Mouse (Mus musculus): ENCODE results near the gene Sirt5. TPM values are rescaled to one million over a fixed set of nuclear protein-coding genes. Genes with fewer than 3 reads are reported as not detected.

The Sirt5 gene
- polyA plus RNA-seq, 1 experiment from 2014 or later, result 41.7 TPM

DNA sequence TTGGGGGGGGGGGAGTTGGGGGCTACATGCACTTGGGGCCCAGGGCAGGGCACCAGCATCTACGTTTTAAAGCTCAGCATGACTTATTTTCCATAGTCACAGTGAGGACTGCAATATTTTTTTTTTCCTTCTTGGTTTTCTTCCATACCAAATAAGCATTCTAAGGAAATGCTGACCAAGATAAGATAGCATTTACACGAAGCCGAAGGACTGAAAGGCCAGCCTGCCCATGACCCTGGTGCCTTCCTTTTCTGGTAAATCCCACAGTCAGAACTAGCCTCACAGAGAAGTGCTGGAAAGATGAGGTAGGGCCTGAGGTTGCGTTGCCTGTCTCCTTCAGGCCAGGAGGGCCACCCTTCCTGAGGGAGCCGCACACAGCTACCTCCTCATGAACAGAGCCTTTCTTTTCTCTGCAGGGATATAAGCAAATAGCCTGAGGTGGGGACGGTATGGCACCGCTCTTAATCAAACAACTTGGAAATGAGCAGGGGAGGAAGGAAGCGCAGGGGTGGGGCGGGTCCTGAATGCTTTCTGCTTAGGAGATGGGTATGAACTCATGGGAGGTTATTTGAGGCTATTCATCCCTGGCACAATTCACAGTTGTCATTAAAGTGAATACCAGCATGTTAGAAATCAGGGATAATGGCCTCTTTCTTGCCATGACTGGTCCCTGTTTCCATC is 14.7 kb upstream of the Sirt5 start:
- 80% methylated on average over 9 of the region's 9 CpGs for WGBS
- Histone ChIP-seq H3K4me1 (replicated peaks) (no peaks in the 10 kb centered on the region), H3K36me3 (no peaks in the 10 kb centered on the region), H3K27me3 (no peaks in the 10 kb centered on the region), H3K27ac (no peak overlapping the region), H3K4me2 (replicated peaks) (no peak overlapping the region), H3K9ac (replicated peaks) (no peak overlapping the region), H3K9me3 (no peaks in the 10 kb centered on the region), H3K4me3 (replicated peaks) (no peak overlapping the region)
- no peak for ATAC-seq

DNA sequence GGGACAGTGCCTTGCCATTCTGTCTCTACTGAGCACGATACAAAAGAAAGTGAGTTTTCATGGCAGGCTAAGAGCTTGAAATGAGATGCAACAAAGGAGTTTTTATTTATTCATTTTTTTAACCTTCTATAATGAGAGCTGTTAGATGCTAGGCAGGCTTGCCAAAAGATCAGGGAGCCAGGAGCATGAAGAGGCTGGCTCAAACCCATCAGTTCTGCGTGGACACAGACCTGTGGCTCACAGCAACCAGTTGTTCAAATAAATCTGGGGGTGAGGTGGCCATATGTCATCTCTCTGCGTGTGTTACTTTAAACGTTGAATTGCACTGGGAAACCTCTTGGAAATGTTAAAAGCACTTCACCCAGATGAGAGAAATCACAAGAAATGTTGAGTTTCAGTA is 11.9 kb upstream of the Sirt5 start:
- Histone ChIP-seq H3K27me3 (no peaks in the 10 kb centered on the region), H3K9me3 (no peaks in the 10 kb centered on the region), H3K4me2 (replicated peaks) (no peak overlapping the region), H3K36me3 (no peaks in the 10 kb centered on the region), H3K27ac (no peak overlapping the region), H3K4me1 (replicated peaks) (no peaks in the 10 kb centered on the region), H3K9ac (replicated peaks) (no peak overlapping the region), H3K4me3 (replicated peaks) (no peak overlapping the region)
- no peak for ATAC-seq
- 77% methylated on average over 4 of the region's 4 CpGs for WGBS

DNA sequence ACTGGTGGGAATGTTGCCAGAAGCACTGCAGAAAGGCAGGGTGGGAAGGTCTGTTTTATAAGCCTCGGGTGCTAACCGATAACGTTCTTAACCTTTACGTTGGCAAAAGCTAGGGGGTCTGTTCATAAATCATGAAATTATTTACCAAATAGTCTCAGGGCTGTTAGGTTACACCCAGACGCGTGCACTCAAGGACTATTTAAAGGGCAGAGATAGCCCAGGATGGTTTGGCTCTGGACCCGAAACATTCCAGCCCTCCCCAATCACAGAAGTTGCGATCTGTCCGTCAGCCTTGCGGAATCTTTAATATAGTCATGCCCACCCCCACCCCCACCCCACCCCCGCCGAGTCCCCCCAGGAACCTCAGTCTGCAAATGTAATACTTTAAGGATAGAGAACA is 10.9 kb upstream of the Sirt5 start:
- H3K36me3 ChIP-seq, result no peaks in the 10 kb centered on the region
- no peak overlapping the region for H3K9ac ChIP-seq (replicated peaks)

DNA sequence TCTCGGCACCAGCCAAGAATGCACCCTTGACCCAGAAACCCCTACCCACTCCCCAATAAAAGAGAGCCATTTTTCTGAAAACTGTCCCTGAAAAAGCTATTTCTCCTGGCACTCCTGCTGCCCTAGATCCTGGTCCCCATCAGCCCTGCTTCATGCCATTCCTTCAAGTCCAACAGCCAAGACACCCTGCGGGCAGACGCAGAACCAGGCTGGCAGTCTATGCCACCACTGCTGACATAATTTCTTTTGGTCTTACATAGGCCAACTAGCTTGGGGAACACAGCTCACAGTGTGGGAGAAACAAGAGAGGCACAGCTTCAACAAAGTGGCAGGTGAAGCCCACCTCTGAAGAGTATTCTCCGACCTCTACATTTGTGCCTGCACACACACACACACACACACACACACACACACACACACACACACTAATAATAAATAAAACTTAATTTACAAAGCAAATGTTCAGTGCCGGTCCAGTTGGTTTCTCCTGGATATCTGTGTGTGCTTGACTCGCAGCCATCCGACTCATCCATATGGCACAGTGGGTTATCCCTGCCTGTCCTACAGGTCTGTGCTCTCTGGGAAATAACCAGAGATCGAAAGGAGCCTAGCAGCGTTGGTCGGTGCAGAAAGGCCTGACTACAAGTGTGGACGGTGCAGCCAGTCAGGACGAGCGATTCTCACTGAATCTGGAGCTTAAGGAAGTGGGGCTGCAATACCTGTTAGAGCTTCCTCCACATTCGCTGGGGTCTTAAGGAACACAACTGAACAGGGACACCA is 8.8 kb upstream of the Sirt5 start:
- no peaks in the 10 kb centered on the region for H3K9me3 ChIP-seq
- H3K27me3 ChIP-seq, result no peaks in the 10 kb centered on the region
- no peak overlapping the region for H3K4me2 ChIP-seq (replicated peaks)
- no peak overlapping the region for H3K9ac ChIP-seq (replicated peaks)
- no peak for ATAC-seq
- peaks cover 5% of the 10 kb centered on the region; the same call in 1 of the 2 replicates for H3K4me1 ChIP-seq (replicated peaks)
- H3K27ac ChIP-seq, result no peak overlapping the region
- no peaks in the 10 kb centered on the region for H3K36me3 ChIP-seq
- WGBS, result 89% methylated on average over 14 of the region's 14 CpGs
- H3K4me3 ChIP-seq (replicated peaks), result no peak overlapping the region

More for the DNA sequence above, 10.9 kb upstream of the Sirt5 start:
- no peak overlapping the region for H3K27ac ChIP-seq
- H3K4me2 ChIP-seq (replicated peaks), result no peak overlapping the region
- H3K4me1 ChIP-seq (replicated peaks), result peaks cover 5% of the 10 kb centered on the region; the same call in 1 of the 2 replicates
- H3K27me3 ChIP-seq, result no peaks in the 10 kb centered on the region
- ATAC-seq, result no peak
- 89% methylated on average over 12 of the region's 12 CpGs for WGBS
- no peak overlapping the region for H3K4me3 ChIP-seq (replicated peaks)
- no peaks in the 10 kb centered on the region for H3K9me3 ChIP-seq

DNA sequence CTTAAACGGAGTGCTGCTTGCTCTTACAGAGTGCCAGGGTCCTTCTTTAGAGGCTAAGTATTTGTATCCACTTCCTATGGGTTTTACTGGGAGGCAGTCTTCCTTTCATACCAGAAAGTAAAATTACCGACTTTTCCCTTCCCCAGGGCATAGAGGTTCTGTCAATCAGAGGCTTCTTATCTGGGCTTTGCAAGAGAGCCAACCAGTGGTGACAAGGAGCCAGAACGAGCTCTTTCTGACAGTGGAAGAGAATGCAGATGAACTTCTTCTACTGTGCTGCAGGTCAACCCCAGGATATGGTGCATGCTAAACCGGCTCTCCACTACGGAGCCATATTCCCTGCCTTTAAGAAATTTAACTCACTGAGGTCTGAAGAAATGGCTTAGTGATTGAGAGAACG is 4.8 kb upstream of the Sirt5 start:
- Histone ChIP-seq H3K4me1 (replicated peaks) (peaks cover 5% of the 10 kb centered on the region; the same call in 1 of the 2 replicates), H3K36me3 (no peaks in the 10 kb centered on the region), H3K4me3 (replicated peaks) (no peak overlapping the region), H3K27me3 (no peaks in the 10 kb centered on the region), H3K9ac (replicated peaks) (no peak overlapping the region), H3K27ac (no peak overlapping the region), H3K9me3 (no peaks in the 10 kb centered on the region), H3K4me2 (replicated peaks) (no peak overlapping the region)
- no peak for ATAC-seq
- WGBS, result 62% methylated on average over 6 of the region's 6 CpGs

DNA sequence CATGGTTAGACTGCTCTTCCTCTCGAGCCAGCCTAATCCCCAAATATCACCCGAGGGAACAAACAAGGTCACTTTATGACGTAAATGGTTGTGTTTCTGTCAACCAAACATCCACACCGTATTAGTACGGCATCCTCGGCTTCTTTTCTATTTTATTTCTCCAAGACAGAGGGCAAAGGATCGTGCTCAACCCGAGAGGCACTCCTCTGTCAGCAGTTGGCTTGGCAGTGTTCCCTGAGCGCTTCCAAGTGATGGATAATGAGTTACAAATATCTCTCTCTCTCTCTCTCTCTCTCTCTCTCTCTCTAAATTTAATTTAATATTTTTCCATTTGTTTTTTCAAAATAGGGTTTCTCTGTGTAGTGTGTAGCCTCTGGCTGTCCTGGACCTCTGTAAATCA is 2.9 kb upstream of the Sirt5 start:
- no peak for ATAC-seq
- Histone ChIP-seq H3K27me3 (no peaks in the 10 kb centered on the region), H3K4me1 (replicated peaks) (peaks cover 16% of the 10 kb centered on the region), H3K9me3 (no peaks in the 10 kb centered on the region), H3K4me3 (replicated peaks) (no peak overlapping the region), H3K27ac (no peak overlapping the region; the same call in 1 of the 2 replicates), H3K4me2 (replicated peaks) (no peak overlapping the region), H3K9ac (replicated peaks) (no peak overlapping the region), H3K36me3 (no peaks in the 10 kb centered on the region)
- WGBS, result 82% methylated on average over 9 of the region's 9 CpGs

DNA sequence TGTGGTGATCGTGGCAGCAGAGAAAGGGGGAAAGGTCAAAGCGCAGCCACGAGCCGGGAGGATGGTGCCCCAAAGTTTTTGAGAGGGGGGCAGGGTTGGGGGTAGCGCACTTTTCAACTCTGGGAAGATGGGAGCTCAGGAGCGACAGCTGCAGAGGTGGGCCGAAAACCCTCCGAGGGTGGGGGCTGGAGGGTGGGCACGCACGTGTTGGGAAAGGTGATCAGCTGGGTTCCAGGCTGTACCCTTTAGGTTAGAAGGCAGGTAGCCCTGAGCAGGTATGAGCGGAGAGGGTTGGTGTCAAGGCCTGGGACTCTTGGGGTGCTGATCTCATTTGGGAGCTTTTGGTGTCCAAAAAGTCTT is 509 bp downstream of the Sirt5 start:
- Histone ChIP-seq H3K4me3 (replicated peaks) (peak overlapping the region; percentile 58), H3K4me2 (replicated peaks) (peak overlapping the region; percentile 76), H3K27me3 (no peaks in the 10 kb centered on the region), H3K9me3 (no peaks in the 10 kb centered on the region), H3K36me3 (peaks cover 4% of the 10 kb centered on the region), H3K9ac (replicated peaks) (peak overlapping the region; percentile 79), H3K4me1 (replicated peaks) (peaks cover 11% of the 10 kb centered on the region), H3K27ac (peak overlapping the region; percentile 75)
- 0 out of 2 replicates have a peak, but pooled peaks have one; percentile 63 for ATAC-seq
- 7% methylated on average over 11 of the region's 11 CpGs for WGBS

DNA sequence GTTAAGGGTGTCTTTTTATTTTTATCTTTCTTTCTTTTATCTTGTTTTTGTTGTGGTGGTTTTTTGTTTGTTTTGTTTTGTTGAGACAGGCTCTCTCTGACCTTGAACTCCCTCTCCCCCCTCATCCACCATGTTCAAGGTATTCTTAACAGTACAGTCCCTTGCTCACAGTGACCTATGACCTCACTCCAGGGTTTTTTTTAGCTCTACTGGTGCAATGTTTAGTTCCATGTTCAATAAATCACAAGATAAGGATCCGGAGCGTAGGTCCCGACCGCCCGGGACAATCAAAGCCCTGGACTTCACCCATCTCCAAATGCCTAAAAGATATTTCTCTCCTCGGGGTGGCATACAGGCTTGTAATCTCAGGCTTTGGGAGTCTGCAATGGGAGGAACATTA is 4.8 kb downstream of the Sirt5 start:
- H3K9ac ChIP-seq (replicated peaks), result no peak overlapping the region
- peaks cover 11% of the 10 kb centered on the region for H3K4me1 ChIP-seq (replicated peaks)
- H3K36me3 ChIP-seq, result peaks cover 32% of the 10 kb centered on the region
- H3K27ac ChIP-seq, result no peak overlapping the region
- H3K4me2 ChIP-seq (replicated peaks), result no peak overlapping the region
- no peaks in the 10 kb centered on the region for H3K27me3 ChIP-seq
- no peak for ATAC-seq
- H3K9me3 ChIP-seq, result no peaks in the 10 kb centered on the region
- no peak overlapping the region for H3K4me3 ChIP-seq (replicated peaks)
- WGBS, result 97% methylated on average over 6 of the region's 6 CpGs

DNA sequence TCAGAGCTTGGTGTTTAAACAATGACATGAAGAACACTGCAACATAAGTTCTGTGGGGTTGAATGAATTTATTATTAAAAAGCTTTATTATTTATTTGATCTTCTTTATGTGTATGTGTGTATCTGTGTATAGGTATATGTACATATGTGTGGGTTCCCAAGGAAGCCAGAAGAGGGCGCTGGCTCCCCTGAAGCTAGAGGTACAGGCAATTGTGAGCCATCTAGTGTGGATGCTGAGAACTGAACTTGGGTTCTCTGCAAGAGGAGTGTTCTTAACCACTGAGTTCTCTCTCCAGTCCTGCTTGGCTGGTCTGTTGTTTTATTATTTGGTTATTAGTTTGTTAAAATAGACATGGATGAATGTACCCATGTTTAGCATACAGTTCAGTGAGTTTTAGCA is 7.6 kb downstream of the Sirt5 start:
- Histone ChIP-seq H3K36me3 (peaks cover 49% of the 10 kb centered on the region), H3K9ac (replicated peaks) (no peak overlapping the region), H3K27ac (no peak overlapping the region), H3K9me3 (no peaks in the 10 kb centered on the region), H3K4me2 (replicated peaks) (no peak overlapping the region), H3K4me3 (replicated peaks) (no peak overlapping the region), H3K4me1 (replicated peaks) (no peaks in the 10 kb centered on the region), H3K27me3 (no peaks in the 10 kb centered on the region)
- 93% methylated on average over 1 of the region's 1 CpGs for WGBS
- ATAC-seq, result no peak

DNA sequence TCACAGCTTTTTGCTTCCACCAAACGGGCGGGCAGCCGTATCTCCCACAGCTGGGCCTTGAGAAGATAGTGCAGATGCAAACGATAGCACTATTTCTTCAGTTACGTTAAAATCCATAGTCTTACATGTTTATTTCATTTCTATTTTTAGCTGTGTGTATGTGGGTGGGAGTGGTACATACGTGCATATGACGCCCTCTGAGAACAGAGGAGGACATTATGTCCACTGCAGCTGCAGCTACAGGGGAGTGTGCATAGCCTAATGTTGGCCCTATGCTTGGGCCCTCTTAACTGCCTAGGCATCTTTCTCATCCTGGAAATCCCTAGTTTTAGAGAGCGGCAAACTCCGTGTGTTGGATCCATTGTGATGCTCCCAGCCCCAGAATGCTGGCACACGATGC is 8.9 kb downstream of the Sirt5 start:
- peaks cover 55% of the 10 kb centered on the region for H3K36me3 ChIP-seq
- H3K27ac ChIP-seq, result no peak overlapping the region
- no peak overlapping the region for H3K9ac ChIP-seq (replicated peaks)
- WGBS, result 89% methylated on average over 10 of the region's 10 CpGs
- H3K4me2 ChIP-seq (replicated peaks), result no peak overlapping the region
- no peak for ATAC-seq
- H3K4me3 ChIP-seq (replicated peaks), result no peak overlapping the region
- H3K27me3 ChIP-seq, result no peaks in the 10 kb centered on the region
- H3K9me3 ChIP-seq, result no peaks in the 10 kb centered on the region
- H3K4me1 ChIP-seq (replicated peaks), result no peaks in the 10 kb centered on the region

DNA sequence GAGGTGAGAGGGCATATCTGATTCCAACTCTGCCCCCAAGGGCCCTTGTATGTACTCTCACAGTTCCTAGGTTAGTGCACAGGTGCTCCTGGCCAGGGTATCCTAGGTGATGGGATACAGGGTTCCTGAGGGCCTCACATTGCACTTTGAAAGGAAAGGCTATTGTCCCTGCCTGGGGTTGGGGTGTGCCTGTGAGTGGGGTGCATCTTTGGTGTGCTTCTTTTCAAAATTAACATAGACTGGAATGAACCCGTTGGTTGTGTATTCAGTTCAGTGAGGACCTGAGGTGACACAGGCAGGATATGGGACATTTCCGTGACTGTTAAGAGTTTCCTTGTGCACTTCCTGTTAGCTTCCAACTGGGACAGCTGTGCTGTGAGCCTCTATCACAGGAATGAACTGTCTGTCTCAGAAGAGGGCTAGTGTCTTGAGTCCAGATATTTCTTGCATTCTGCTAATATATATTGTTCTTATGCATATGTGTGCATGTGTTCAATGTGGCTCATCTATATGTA is 9.7 kb downstream of the Sirt5 start:
- Histone ChIP-seq H3K27me3 (no peaks in the 10 kb centered on the region), H3K4me2 (replicated peaks) (no peak overlapping the region), H3K27ac (no peak overlapping the region), H3K9ac (replicated peaks) (no peak overlapping the region), H3K36me3 (peaks cover 55% of the 10 kb centered on the region), H3K4me3 (replicated peaks) (no peak overlapping the region), H3K9me3 (no peaks in the 10 kb centered on the region), H3K4me1 (replicated peaks) (no peaks in the 10 kb centered on the region)
- 77% methylated on average over 2 of the region's 2 CpGs for WGBS
- no peak for ATAC-seq

DNA sequence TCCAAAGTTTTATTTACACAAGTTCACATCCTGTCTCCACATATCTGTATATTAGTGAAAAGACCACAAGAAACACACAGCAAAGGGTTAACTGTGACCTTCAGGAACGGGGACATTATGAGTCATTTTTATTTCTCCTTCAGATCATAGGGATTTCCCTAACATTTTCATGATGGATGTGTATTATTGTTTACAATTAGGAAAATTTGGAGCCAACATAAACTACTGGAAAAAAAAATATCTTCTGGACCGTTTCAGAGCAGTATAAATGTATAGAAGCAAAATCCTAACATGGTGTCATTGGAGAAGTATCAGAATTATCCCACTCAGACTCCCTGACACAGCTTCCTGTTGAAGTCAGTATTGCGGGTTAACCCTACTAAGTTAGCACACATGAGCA is 14.7 kb downstream of the Sirt5 start:
- ATAC-seq, result no peak
- no peak overlapping the region for H3K9ac ChIP-seq (replicated peaks)

More for the DNA sequence above, 14.7 kb downstream of the Sirt5 start:
- H3K27me3 ChIP-seq, result no peaks in the 10 kb centered on the region
- no peak overlapping the region for H3K27ac ChIP-seq
- H3K9me3 ChIP-seq, result no peaks in the 10 kb centered on the region
- H3K4me3 ChIP-seq (replicated peaks), result no peak overlapping the region
- 88% methylated on average over 3 of the region's 3 CpGs for WGBS
- peaks cover 28% of the 10 kb centered on the region for H3K36me3 ChIP-seq
- no peak overlapping the region for H3K4me2 ChIP-seq (replicated peaks)
- no peaks in the 10 kb centered on the region for H3K4me1 ChIP-seq (replicated peaks)

All from midbrain, embryonic 13.5 days (tissue).